Mouse (Mus musculus) intestine, embryonic 14.5 days (tissue): ENCODE data around the gene Snrpc. TPM values are rescaled to one million over a fixed set of nuclear protein-coding genes. Genes with fewer than 3 reads are reported as not detected.

Source experiments
- ATAC-seq: fragments of 200-750 bp; cut with Nextera tagmentation; replicated peaks from 2 replicates; pipeline ENCODE4 v1.8.0; 2017; ENCODE audit warnings: low read depth, moderate number of reproducible peaks, moderate TSS enrichment, moderate library complexity; ENCODE audit not compliant: low FRiP score, low TSS enrichment
- DNase-seq: peaks from one replicate; pipeline ENCODE4 v3.0.0-alpha.2; 2018; ENCODE audit warnings: low spot score
- H3K27ac ChIP-seq: fragments of 300-500 bp; sonication (generic); 2 replicates; pipeline ENCODE4 v1.5.1; 2014; ENCODE audit warnings: low read depth, mild to moderate bottlenecking, control low read depth
- H3K27me3 ChIP-seq: fragments of 300-500 bp; sonication (generic); replicated peaks from 2 replicates; pipeline ENCODE4 v1.6.1; 2014; ENCODE audit warnings: low read length, control low read depth; ENCODE audit not compliant: control insufficient read depth, insufficient read depth
- H3K36me3 ChIP-seq: fragments of 300-500 bp; sonication (generic); 2 replicates; pipeline ENCODE4 v1.6.1; 2014; ENCODE audit warnings: low read length, control low read depth; ENCODE audit not compliant: control insufficient read depth, insufficient read depth
- H3K4me1 ChIP-seq: fragments of 300-500 bp; sonication (generic); replicated peaks from 2 replicates; pipeline ENCODE4 v1.6.1; 2014; ENCODE audit warnings: low read length, control low read depth, mixed read lengths; ENCODE audit not compliant: control insufficient read depth, insufficient read depth
- H3K4me2 ChIP-seq: fragments of 300-500 bp; sonication (generic); 2 replicates; pipeline ENCODE4 v1.6.1; 2014; ENCODE audit warnings: low read length
- H3K4me3 ChIP-seq: fragments of 300-500 bp; sonication (generic); 2 replicates; pipeline ENCODE4 v1.5.1; 2014; ENCODE audit warnings: low read depth, low read length, control low read depth, mixed read lengths
- H3K9ac ChIP-seq: fragments of 300-500 bp; sonication (generic); 2 replicates; pipeline ENCODE4 v1.6.1; 2014; ENCODE audit warnings: mild to moderate bottlenecking, low read length
- H3K9me3 ChIP-seq: fragments of 300-500 bp; sonication (generic); 2 replicates; pipeline ENCODE4 v1.6.1; 2016; ENCODE audit warnings: low read length, control low read depth; ENCODE audit not compliant: control insufficient read depth
- WGBS: fragments of 180-500 bp; shearing (Covaris S2); extraction: QIAGEN DNeasy Blood & Tissue Kit; methylation state at CpG from one replicate; pipeline ENCODE4 v1.1.7; 2014; 5-methylcytosine and 5-hydroxymethylcytosine counted together
- polyA plus RNA-seq: library from polyadenylated mRNA; unstranded; fragments of >200 nt; fragmentation: Nextera tagmentation; extraction: Ambion mirVana; gene quantifications from 2 replicates; pipeline ENCODE4 v1.2.1, GENCODE M21; 2014

The Snrpc gene
- polyA plus RNA-seq, 1 experiment from 2014 or later: 302 TPM

GRCm38 (mm10) chr17:27797341-27797872 is 40.5 kb upstream of the Snrpc start:
- H3K36me3 ChIP-seq: peaks cover 6% of the 10 kb centered on the region
- H3K4me2 ChIP-seq: peak overlapping the region; percentile 39
- H3K27ac ChIP-seq: peak overlapping the region; percentile 66
- no peaks in the 10 kb centered on the region for H3K9me3 ChIP-seq
- 27% methylated on average over 11 of the region's 11 CpGs for WGBS
- ATAC-seq: no peak; the same call in 1 of the 2 replicates
- H3K9ac ChIP-seq: 0 out of 2 replicates have a peak overlapping the region, but pooled peaks have one; percentile 1
- peak; percentile 71 for DNase-seq
- H3K4me1 ChIP-seq: peaks cover 38% of the 10 kb centered on the region
- H3K27me3 ChIP-seq: no peaks in the 10 kb centered on the region
- H3K4me3 ChIP-seq: 0 out of 2 replicates have a peak overlapping the region, but pooled peaks have one; percentile 6

- Histone ChIP-seq H3K36me3 (no peaks in the 10 kb centered on the region), H3K4me1 (peaks cover 42% of the 10 kb centered on the region), H3K4me3 (no peak overlapping the region), H3K27me3 (no peaks in the 10 kb centered on the region), H3K9me3 (no peaks in the 10 kb centered on the region), H3K27ac (peak overlapping the region; percentile 89), H3K9ac (peak overlapping the region; percentile 13; the same call in 1 of the 2 replicates), H3K4me2 (peak overlapping the region; percentile 14; the same call in 1 of the 2 replicates)
- DNase-seq (peak; percentile 68), ATAC-seq (peak; percentile 80)
- WGBS: 36% methylated on average over 16 of the region's 16 CpGs
Measured at GRCm38 (mm10) chr17:27799771-27800584, 38.0 kb upstream of the Snrpc start.

- peak overlapping the region; percentile 14; the same call in 1 of the 2 replicates for H3K27ac ChIP-seq
- no peak overlapping the region for H3K4me3 ChIP-seq
- H3K9me3 ChIP-seq: no peaks in the 10 kb centered on the region
- no peak overlapping the region for H3K4me2 ChIP-seq
- ATAC-seq (no peak), DNase-seq (no peak)
- H3K27me3 ChIP-seq: no peaks in the 10 kb centered on the region
- peaks cover 44% of the 10 kb centered on the region for H3K4me1 ChIP-seq
- no peak overlapping the region for H3K9ac ChIP-seq
- 82% methylated on average over 9 of the region's 9 CpGs for WGBS
- no peaks in the 10 kb centered on the region for H3K36me3 ChIP-seq
Measured at GRCm38 (mm10) chr17:27800710-27801648, 37.0 kb upstream of the Snrpc start.

DNA sequence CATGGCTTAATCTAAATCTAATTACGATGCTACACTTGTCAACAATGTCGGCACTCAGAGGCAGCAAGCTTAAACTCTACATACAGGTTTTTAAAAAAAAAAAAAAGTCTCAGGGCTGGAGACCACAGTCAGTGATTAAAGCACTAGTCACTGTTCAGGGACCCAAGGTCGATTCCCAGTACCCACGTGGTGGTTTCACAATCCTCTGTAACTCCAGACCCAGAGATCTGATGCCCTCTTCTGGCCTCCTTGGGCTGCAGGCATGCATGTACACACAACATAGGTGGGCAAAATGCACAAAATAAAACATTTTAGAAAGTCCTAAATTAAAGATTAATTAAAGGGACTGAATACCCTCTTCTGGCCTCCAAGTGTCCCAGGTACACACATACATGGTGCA is 34.2 kb upstream of the Snrpc start:
- ATAC-seq (no peak), DNase-seq (no peak)
- no peak overlapping the region for H3K9ac ChIP-seq
- WGBS: 77% methylated on average over 4 of the region's 4 CpGs
- H3K27ac ChIP-seq: no peak overlapping the region
- H3K4me2 ChIP-seq: no peak overlapping the region
- no peaks in the 10 kb centered on the region for H3K9me3 ChIP-seq
- H3K27me3 ChIP-seq: no peaks in the 10 kb centered on the region
- no peak overlapping the region for H3K4me3 ChIP-seq
- H3K36me3 ChIP-seq: no peaks in the 10 kb centered on the region
- peaks cover 21% of the 10 kb centered on the region for H3K4me1 ChIP-seq

GRCm38 (mm10) chr17:27804156-27804690 is 33.7 kb upstream of the Snrpc start:
- no peak overlapping the region for H3K4me3 ChIP-seq
- no peak overlapping the region for H3K9ac ChIP-seq
- H3K4me1 ChIP-seq: peaks cover 16% of the 10 kb centered on the region
- no peaks in the 10 kb centered on the region for H3K27me3 ChIP-seq
- DNase-seq (no peak), ATAC-seq (no peak)
- no peak overlapping the region for H3K27ac ChIP-seq
- H3K9me3 ChIP-seq: no peaks in the 10 kb centered on the region
- WGBS: 80% methylated on average over 7 of the region's 7 CpGs
- no peaks in the 10 kb centered on the region for H3K36me3 ChIP-seq
- H3K4me2 ChIP-seq: no peak overlapping the region

DNA sequence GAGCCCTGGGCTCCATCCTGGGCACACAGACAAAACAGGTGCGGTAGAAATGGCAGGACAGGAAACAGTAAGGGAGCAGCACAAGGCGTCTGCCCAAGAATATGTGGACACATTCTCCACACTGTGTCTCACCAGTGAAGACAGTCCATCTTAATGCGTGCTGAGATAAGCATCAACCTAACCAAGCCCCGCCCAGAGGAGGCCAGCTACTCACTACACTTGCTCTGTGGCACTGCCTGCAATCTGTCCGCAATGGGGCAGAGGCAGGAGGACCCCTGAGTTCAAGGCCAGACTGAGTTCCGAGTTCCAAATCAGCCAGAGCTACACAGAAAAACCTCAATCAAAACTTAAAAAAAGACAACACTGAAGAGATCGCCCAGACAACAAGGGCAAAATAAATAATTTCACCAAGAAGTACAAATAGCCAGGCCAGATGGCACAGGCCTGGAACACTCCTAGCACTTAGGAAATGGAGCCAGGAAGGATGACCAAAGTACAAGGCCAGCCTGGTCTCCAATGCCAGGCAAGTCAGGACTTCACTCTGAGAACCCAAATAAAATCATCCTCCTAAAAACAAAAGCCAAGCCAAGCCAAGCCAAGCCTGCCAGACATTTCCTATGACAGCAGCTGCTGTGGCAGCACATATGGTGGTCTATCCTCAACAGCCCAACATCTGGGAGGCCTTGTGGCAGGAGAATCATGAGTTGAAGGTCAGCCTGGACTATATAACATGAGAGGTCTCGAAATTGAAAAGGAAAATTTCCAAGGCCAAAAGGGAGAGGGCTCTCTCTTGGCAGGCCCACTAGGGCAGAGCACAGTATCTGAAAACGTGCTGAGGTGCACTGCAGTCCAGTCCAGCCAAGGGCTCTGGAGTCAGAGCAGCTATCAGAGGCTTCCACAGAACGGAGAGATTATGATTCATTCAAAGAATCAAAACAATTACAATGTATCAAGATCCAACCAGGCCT is 32.9 kb upstream of the Snrpc start:
- Histone ChIP-seq H3K4me3 (no peak overlapping the region), H3K27ac (no peak overlapping the region), H3K27me3 (no peaks in the 10 kb centered on the region), H3K36me3 (no peaks in the 10 kb centered on the region), H3K4me2 (no peak overlapping the region), H3K9ac (no peak overlapping the region), H3K9me3 (no peaks in the 10 kb centered on the region), H3K4me1 (peaks cover 10% of the 10 kb centered on the region)
- DNase-seq (no peak), ATAC-seq (no peak)
- WGBS: 79% methylated on average over 10 of the region's 10 CpGs

DNA sequence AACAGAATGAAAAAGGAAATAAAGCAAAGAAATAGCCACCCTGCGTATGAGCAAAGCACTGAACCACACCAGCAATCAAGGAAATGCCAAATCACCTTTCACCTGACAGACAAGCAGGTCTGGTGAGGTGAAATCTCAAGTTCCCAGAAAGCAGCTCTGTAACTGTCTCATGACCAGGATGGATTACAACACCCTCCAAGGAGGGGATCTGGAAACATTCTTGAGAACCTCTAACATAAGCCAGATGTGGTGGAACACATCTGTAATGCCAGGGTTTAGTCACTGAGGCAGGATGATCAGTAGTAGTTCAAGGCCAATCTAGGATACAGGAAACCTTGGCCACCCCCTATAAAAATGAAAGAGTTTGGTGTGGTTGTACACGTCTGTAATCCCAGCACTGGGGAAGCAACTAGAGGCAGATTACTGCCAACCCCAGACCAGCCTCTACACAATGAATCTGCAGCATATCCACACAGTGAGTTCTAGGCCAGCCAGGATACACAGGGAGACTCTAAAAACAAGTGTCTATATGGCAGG is 30.3 kb upstream of the Snrpc start:
- DNase-seq: no peak
- ATAC-seq: no peak
- 46% methylated on average over 2 of the region's 2 CpGs for WGBS
- no peak overlapping the region for H3K9ac ChIP-seq
- peaks cover 12% of the 10 kb centered on the region for H3K4me1 ChIP-seq
- H3K36me3 ChIP-seq: no peaks in the 10 kb centered on the region
- H3K27me3 ChIP-seq: no peaks in the 10 kb centered on the region
- no peaks in the 10 kb centered on the region for H3K9me3 ChIP-seq
- no peak overlapping the region for H3K4me3 ChIP-seq
- H3K4me2 ChIP-seq: no peak overlapping the region
- no peak overlapping the region for H3K27ac ChIP-seq
